ENCODE assay signal across 7 mouse cellular contexts in the genomic region with DNA sequence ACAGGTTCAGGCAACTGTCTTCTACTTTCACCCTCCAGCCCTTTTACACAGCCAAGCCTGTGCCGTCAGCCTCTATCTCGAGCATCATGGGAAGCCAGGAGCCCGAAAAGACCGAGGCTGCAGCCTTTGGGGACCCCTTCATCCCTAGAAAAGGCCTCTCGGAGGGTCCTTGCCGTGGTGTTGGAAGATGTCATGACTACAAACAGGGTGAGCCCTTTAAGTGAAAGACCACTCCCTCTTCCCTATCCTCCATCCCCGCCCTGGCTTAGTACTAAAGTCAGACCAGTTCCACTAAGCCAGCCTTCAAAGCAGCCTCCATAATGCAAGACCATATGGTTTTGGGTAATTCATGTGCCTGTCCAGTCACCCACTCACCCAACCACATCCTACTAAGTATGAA. TPM values are rescaled to one million over a fixed set of nuclear protein-coding genes. Genes with fewer than 3 reads are reported as not detected.
DNase-seq lines count a peak whose midpoint lies in the region; ATAC-seq lines count a peak whose summit lies in the region.

No protein-coding gene starts in this region.

- H3K4me3 ChIP-seq in lung, embryonic 16.5 days (ENCODE audit: low read length), result peak overlapping the region; percentile 72
- peak overlapping the region; percentile 70 for H3K4me3 ChIP-seq in embryonic facial prominence, embryonic 11.5 days (ENCODE audit: low read depth, low read length)
- peak overlapping the region; percentile 84 for H3K4me3 ChIP-seq in intestine, embryonic 15.5 days (replicated peaks)
- H3K4me3 ChIP-seq in neural tube, embryonic 15.5 days (replicated peaks), result peak overlapping the region; percentile 90

- no peak for DNase-seq in lung, postnatal 4 days
- peak; percentile 23 for DNase-seq in embryonic facial prominence, embryonic 11.5 days (ENCODE audit: low spot score)
- DNase-seq in cerebellum, adult 11 months, result no peak

- no peaks in the 10 kb centered on the region for H3K27me3 ChIP-seq in lung, embryonic 16.5 days (ENCODE audit: control insufficient read depth, insufficient read depth, low read depth, low read length)
- H3K27me3 ChIP-seq in embryonic facial prominence, embryonic 11.5 days (ENCODE audit: control insufficient read depth, insufficient read depth, low read length), result no peaks in the 10 kb centered on the region
- no peaks in the 10 kb centered on the region for H3K27me3 ChIP-seq in intestine, embryonic 15.5 days (replicated peaks)
- H3K27me3 ChIP-seq in neural tube, embryonic 15.5 days (replicated peaks), result no peaks in the 10 kb centered on the region

- H3K4me1 ChIP-seq in lung, embryonic 16.5 days (replicated peaks; ENCODE audit: control insufficient read depth, insufficient read depth, low read length), result peaks cover 20% of the 10 kb centered on the region
- H3K4me1 ChIP-seq in embryonic facial prominence, embryonic 11.5 days (ENCODE audit: control insufficient read depth, insufficient read depth, low read length), result no peaks in the 10 kb centered on the region; the same call in 1 of the 2 replicates
- H3K4me1 ChIP-seq in intestine, embryonic 15.5 days (replicated peaks), result peaks cover 11% of the 10 kb centered on the region; the same call in 1 of the 2 replicates
- peaks cover 34% of the 10 kb centered on the region for H3K4me1 ChIP-seq in neural tube, embryonic 15.5 days

- no peaks in the 10 kb centered on the region for H3K9me3 ChIP-seq in lung, embryonic 16.5 days (ENCODE audit: control insufficient read depth, low read length)
- no peaks in the 10 kb centered on the region for H3K9me3 ChIP-seq in embryonic facial prominence, embryonic 11.5 days (replicated peaks; ENCODE audit: control insufficient read depth, low read length)
- no peaks in the 10 kb centered on the region for H3K9me3 ChIP-seq in intestine, embryonic 15.5 days
- H3K9me3 ChIP-seq in neural tube, embryonic 15.5 days (replicated peaks), result no peaks in the 10 kb centered on the region

- WGBS in lung, embryonic 16.5 days, result under 1% methylated on average over 7 of the region's 7 CpGs
- WGBS in embryonic facial prominence, embryonic 11.5 days, result 7% methylated on average over 7 of the region's 7 CpGs
- WGBS in intestine, embryonic 15.5 days, result 2% methylated on average over 7 of the region's 7 CpGs
- 0% methylated on average over 7 of the region's 7 CpGs for WGBS in neural tube, embryonic 15.5 days

- H3K27ac ChIP-seq in lung, embryonic 16.5 days (ENCODE audit: low read length), result peak overlapping the region; percentile 99
- H3K27ac ChIP-seq in embryonic facial prominence, embryonic 11.5 days (replicated peaks; ENCODE audit: low read depth, low read length), result peak overlapping the region; percentile 92
- H3K27ac ChIP-seq in intestine, embryonic 15.5 days, result peak overlapping the region; percentile 99
- peak overlapping the region; percentile 97 for H3K27ac ChIP-seq in neural tube, embryonic 15.5 days (replicated peaks)

- H3K36me3 ChIP-seq in lung, embryonic 16.5 days (ENCODE audit: control insufficient read depth, insufficient read depth, low read length), result peaks cover 29% of the 10 kb centered on the region
- H3K36me3 ChIP-seq in embryonic facial prominence, embryonic 11.5 days (replicated peaks; ENCODE audit: control insufficient read depth, insufficient read depth, low read depth, low read length), result peaks cover 16% of the 10 kb centered on the region
- peaks cover 34% of the 10 kb centered on the region for H3K36me3 ChIP-seq in intestine, embryonic 15.5 days
- peaks cover 45% of the 10 kb centered on the region for H3K36me3 ChIP-seq in neural tube, embryonic 15.5 days

- ATAC-seq in lung, embryonic 16.5 days (ENCODE audit: low read depth), result no peak
- ATAC-seq in embryonic facial prominence, embryonic 11.5 days (replicated peaks; ENCODE audit: insufficient number of reproducible peaks, low FRiP score, low TSS enrichment, low read depth), result no peak
- ATAC-seq in intestine, embryonic 15.5 days, result no peak
- ATAC-seq in neural tube, embryonic 15.5 days (ENCODE audit: low FRiP score), result no peak
- ATAC-seq in megakaryocyte-erythroid progenitor cell, adult 5-6 weeks (replicated peaks; ENCODE audit: low FRiP score, low TSS enrichment, poor library complexity, severe bottlenecking), result no peak

- H3K9ac ChIP-seq in lung, embryonic 16.5 days (ENCODE audit: low read length), result peak overlapping the region; percentile 91
- peak overlapping the region; percentile 85 for H3K9ac ChIP-seq in embryonic facial prominence, embryonic 11.5 days (replicated peaks; ENCODE audit: low read length)
- H3K9ac ChIP-seq in intestine, embryonic 15.5 days, result peak overlapping the region; percentile 89
- peak overlapping the region; percentile 87 for H3K9ac ChIP-seq in neural tube, embryonic 15.5 days (replicated peaks)

- peak overlapping the region; percentile 93 for H3K4me2 ChIP-seq in lung, embryonic 16.5 days (ENCODE audit: low read depth, low read length)
- H3K4me2 ChIP-seq in embryonic facial prominence, embryonic 11.5 days (ENCODE audit: low read depth, low read length), result peak overlapping the region; percentile 91
- H3K4me2 ChIP-seq in intestine, embryonic 15.5 days (replicated peaks), result peak overlapping the region; percentile 89
- H3K4me2 ChIP-seq in neural tube, embryonic 15.5 days, result peak overlapping the region; percentile 90

RNA-seq across cellular contexts. Expression of a gene that starts 6.9 kb away (rescaled TPM):
- 9.9 and 11.1 TPM in 2 replicates for polyA plus RNA-seq in lung, embryonic 16.5 days (2015; fragmentation: Nextera tagmentation; extraction: Ambion mirVana)
- polyA plus RNA-seq in embryonic facial prominence, embryonic 11.5 days (2014; fragmentation: Nextera tagmentation; extraction: Ambion mirVana), result 8.9 and 10.2 TPM in 2 replicates
- polyA plus RNA-seq in intestine, embryonic 15.5 days (2015; fragmentation: Nextera tagmentation; extraction: Ambion mirVana), result 8.9 and 9.2 TPM in 2 replicates
- polyA plus RNA-seq in neural tube, embryonic 15.5 days (2015; fragmentation: Nextera tagmentation; extraction: Ambion mirVana), result 10.7 and 12.2 TPM in 2 replicates
- 86.2 and 111 TPM in 2 replicates for total RNA-seq in megakaryocyte-erythroid progenitor cell, adult 5-6 weeks (2014; fragmentation: Nextera tagmentation)
- 11.8 and 17.7 TPM in 2 replicates for total RNA-seq in megakaryocyte-erythroid progenitor cell, adult 5-6 weeks (2017)

RNA-seq across cellular contexts. Expression of a gene that starts 12.6 kb away (rescaled TPM):
- polyA plus RNA-seq in lung, embryonic 16.5 days (2015; fragmentation: Nextera tagmentation; extraction: Ambion mirVana), result 38.6 and 43.3 TPM in 2 replicates
- polyA plus RNA-seq in embryonic facial prominence, embryonic 11.5 days (2014; fragmentation: Nextera tagmentation; extraction: Ambion mirVana), result 54.8 and 58.5 TPM in 2 replicates
- polyA plus RNA-seq in intestine, embryonic 15.5 days (2015; fragmentation: Nextera tagmentation; extraction: Ambion mirVana), result 36.0 and 37.4 TPM in 2 replicates
- polyA plus RNA-seq in neural tube, embryonic 15.5 days (2015; fragmentation: Nextera tagmentation; extraction: Ambion mirVana), result 35.9 and 37.5 TPM in 2 replicates
- total RNA-seq in megakaryocyte-erythroid progenitor cell, adult 5-6 weeks (2014; fragmentation: Nextera tagmentation), result 76.2 and 109 TPM in 2 replicates
- 33.1 and 34.2 TPM in 2 replicates for total RNA-seq in megakaryocyte-erythroid progenitor cell, adult 5-6 weeks (2017)

RNA-seq across cellular contexts. Expression of a gene that starts 23.1 kb away (rescaled TPM):
- polyA plus RNA-seq in lung, embryonic 16.5 days (2015; fragmentation: Nextera tagmentation; extraction: Ambion mirVana), result 6.4 and 6.7 TPM in 2 replicates
- 11.7 and 12.4 TPM in 2 replicates for polyA plus RNA-seq in embryonic facial prominence, embryonic 11.5 days (2014; fragmentation: Nextera tagmentation; extraction: Ambion mirVana)
- 5.6 and 5.9 TPM in 2 replicates for polyA plus RNA-seq in intestine, embryonic 15.5 days (2015; fragmentation: Nextera tagmentation; extraction: Ambion mirVana)
- polyA plus RNA-seq in neural tube, embryonic 15.5 days (2015; fragmentation: Nextera tagmentation; extraction: Ambion mirVana), result 13.4 TPM in 2 replicates
- total RNA-seq in megakaryocyte-erythroid progenitor cell, adult 5-6 weeks (2014; fragmentation: Nextera tagmentation), result 3.6 and 5.8 TPM in 2 replicates
- total RNA-seq in megakaryocyte-erythroid progenitor cell, adult 5-6 weeks (2017), result 2.0 and 2.5 TPM in 2 replicates

RNA-seq across cellular contexts. Expression of a gene that starts 39.7 kb away (rescaled TPM):
- polyA plus RNA-seq in lung, embryonic 16.5 days (2015; fragmentation: Nextera tagmentation; extraction: Ambion mirVana), result 33.7 and 37.9 TPM in 2 replicates
- polyA plus RNA-seq in embryonic facial prominence, embryonic 11.5 days (2014; fragmentation: Nextera tagmentation; extraction: Ambion mirVana), result 41.9 and 47.5 TPM in 2 replicates
- 37.6 and 37.9 TPM in 2 replicates for polyA plus RNA-seq in intestine, embryonic 15.5 days (2015; fragmentation: Nextera tagmentation; extraction: Ambion mirVana)
- 46.7 and 48.3 TPM in 2 replicates for polyA plus RNA-seq in neural tube, embryonic 15.5 days (2015; fragmentation: Nextera tagmentation; extraction: Ambion mirVana)
- 126 and 170 TPM in 2 replicates for total RNA-seq in megakaryocyte-erythroid progenitor cell, adult 5-6 weeks (2014; fragmentation: Nextera tagmentation)
- total RNA-seq in megakaryocyte-erythroid progenitor cell, adult 5-6 weeks (2017), result 21.9 and 22.7 TPM in 2 replicates

RNA-seq across cellular contexts. Expression of a gene that starts 47.3 kb away (rescaled TPM):
- 14.6 and 15.2 TPM in 2 replicates for polyA plus RNA-seq in lung, embryonic 16.5 days (2015; fragmentation: Nextera tagmentation; extraction: Ambion mirVana)
- polyA plus RNA-seq in embryonic facial prominence, embryonic 11.5 days (2014; fragmentation: Nextera tagmentation; extraction: Ambion mirVana), result 16.1 and 16.3 TPM in 2 replicates
- 11.5 and 12.3 TPM in 2 replicates for polyA plus RNA-seq in intestine, embryonic 15.5 days (2015; fragmentation: Nextera tagmentation; extraction: Ambion mirVana)
- polyA plus RNA-seq in neural tube, embryonic 15.5 days (2015; fragmentation: Nextera tagmentation; extraction: Ambion mirVana), result 13.3 and 14.7 TPM in 2 replicates
- total RNA-seq in megakaryocyte-erythroid progenitor cell, adult 5-6 weeks (2014; fragmentation: Nextera tagmentation), result 30.3 and 58.3 TPM in 2 replicates
- total RNA-seq in megakaryocyte-erythroid progenitor cell, adult 5-6 weeks (2017), result 7.4 and 8.8 TPM in 2 replicates
